Mouse (Mus musculus) hindbrain, postnatal 0 days (tissue): Measurements from ENCODE around the gene Slc35f1. TPM values are rescaled to one million over a fixed set of nuclear protein-coding genes. Genes with fewer than 3 reads are reported as not detected.
A peak's percentile ranks its signal among the peaks of the same experiment; 100 is the strongest.

Experiments
- ATAC-seq: fragments of 200-750 bp; cut with Nextera tagmentation; 2 replicates; pipeline ENCODE4 v1.8.0; 2017; ENCODE audit warnings: mild to moderate bottlenecking, moderate TSS enrichment, moderate library complexity
- DNase-seq: peaks from one replicate; pipeline ENCODE4 v3.0.0-alpha.2; 2015; ENCODE audit warnings: low spot score
- H3K27ac ChIP-seq: fragments of 300-500 bp; sonication (generic); 2 replicates; pipeline ENCODE4 v1.5.1; 2014; ENCODE audit warnings: mild to moderate bottlenecking
- H3K27me3 ChIP-seq: fragments of 300-500 bp; sonication (generic); 2 replicates; pipeline ENCODE4 v1.6.1; 2014; ENCODE audit warnings: low read length, mixed read lengths; ENCODE audit not compliant: insufficient read depth
- H3K36me3 ChIP-seq: fragments of 300-500 bp; sonication (generic); 2 replicates; pipeline ENCODE4 v1.6.1; 2014; ENCODE audit warnings: low read length, mixed read lengths; ENCODE audit not compliant: insufficient read depth
- H3K4me1 ChIP-seq: fragments of 300-500 bp; sonication (generic); 2 replicates; pipeline ENCODE4 v1.6.1; 2014; ENCODE audit warnings: antibody characterized with exemption, low read length, mixed read lengths; ENCODE audit not compliant: insufficient read depth
- H3K4me2 ChIP-seq: fragments of 300-500 bp; sonication (generic); 2 replicates; pipeline ENCODE4 v1.6.1; 2014; ENCODE audit warnings: low read depth, mild to moderate bottlenecking, low read length, moderate library complexity, mixed read lengths
- H3K4me3 ChIP-seq: fragments of 300-500 bp; sonication (generic); 2 replicates; pipeline ENCODE4 v1.5.1; 2014; ENCODE audit warnings: low read length
- H3K9ac ChIP-seq: fragments of 300-500 bp; sonication (generic); replicated peaks from 2 replicates; pipeline ENCODE4 v1.6.1; 2014; ENCODE audit warnings: mild to moderate bottlenecking, low read length, moderate library complexity, mixed read lengths
- H3K9me3 ChIP-seq: fragments of 300-500 bp; sonication (generic); 2 replicates; pipeline ENCODE4 v1.6.1; 2016; ENCODE audit warnings: low read length, mixed read lengths
- CTCF ChIP-seq: IDR thresholded peaks from 2 replicates; pipeline ENCODE4 v1.5.1; 2016; ENCODE audit warnings: antibody characterized with exemption, control low read depth, low read depth
- WGBS: fragments of 180-500 bp; shearing (Covaris S2); extraction: QIAGEN DNeasy Blood & Tissue Kit; methylation state at CpG from one replicate; pipeline ENCODE4 v1.1.7; 2014; 5-methylcytosine and 5-hydroxymethylcytosine counted together
- polyA plus RNA-seq: library from polyadenylated mRNA; unstranded; fragments of >200 nt; fragmentation: Nextera tagmentation; extraction: Ambion mirVana; gene quantifications from 2 replicates; pipeline ENCODE4 v1.2.1, GENCODE M21; 2015
- total RNA-seq: library from RNA; depleted of rRNA; stranded (reverse); fragments of >200 nt; gene quantifications from 2 replicates; pipeline ENCODE4 v1.2.3, GENCODE M21; 2014

Slc35f1 gene
- total and polyA plus RNA-seq, 2 experiments from 2014 or later, result 31.7 to 83.3 TPM

GRCm38 (mm10) chr10:52918715-52919114 lies 228.4 kb downstream of the Slc35f1 start:
- no peak for ATAC-seq
- WGBS, result 37% methylated on average over 5 of the region's 5 CpGs
- DNase-seq, result no peak
- H3K27ac ChIP-seq, result no peak overlapping the region
- no peak overlapping the region for H3K4me3 ChIP-seq
- no peak for TF ChIP-seq CTCF
- H3K9me3 ChIP-seq, result no peaks in the 10 kb centered on the region
- no peaks in the 10 kb centered on the region; the same call in 1 of the 2 replicates for H3K4me1 ChIP-seq
- H3K9ac ChIP-seq, result no peak overlapping the region
- H3K27me3 ChIP-seq, result no peaks in the 10 kb centered on the region
- H3K36me3 ChIP-seq, result no peaks in the 10 kb centered on the region
- H3K4me2 ChIP-seq, result no peak overlapping the region

- H3K4me1 ChIP-seq, result no peaks in the 10 kb centered on the region; the same call in 1 of the 2 replicates
- no peaks in the 10 kb centered on the region for H3K27me3 ChIP-seq
- TF ChIP-seq CTCF, result no peak
- no peaks in the 10 kb centered on the region for H3K36me3 ChIP-seq
- 67% methylated on average over 8 of the region's 8 CpGs for WGBS
- DNase-seq (no peak), ATAC-seq (no peak)
- no peak overlapping the region for H3K27ac ChIP-seq
- no peaks in the 10 kb centered on the region for H3K9me3 ChIP-seq
- H3K9ac ChIP-seq, result no peak overlapping the region
- H3K4me2 ChIP-seq, result no peak overlapping the region
- H3K4me3 ChIP-seq, result no peak overlapping the region
Measured at GRCm38 (mm10) chr10:52923143-52923542, 232.8 kb downstream of the Slc35f1 start.

GRCm38 (mm10) chr10:52926330-52926729 lies 236.0 kb downstream of the Slc35f1 start:
- TF ChIP-seq CTCF, result no peak
- no peak overlapping the region for H3K4me2 ChIP-seq
- no peak for ATAC-seq
- H3K9ac ChIP-seq, result no peak overlapping the region
- no peaks in the 10 kb centered on the region for H3K4me1 ChIP-seq
- H3K4me3 ChIP-seq, result no peak overlapping the region
- H3K9me3 ChIP-seq, result no peaks in the 10 kb centered on the region
- 74% methylated on average over 3 of the region's 3 CpGs for WGBS
- no peak for DNase-seq
- H3K27ac ChIP-seq, result no peak overlapping the region
- no peaks in the 10 kb centered on the region for H3K27me3 ChIP-seq
- H3K36me3 ChIP-seq, result no peaks in the 10 kb centered on the region

GRCm38 (mm10) chr10:52932159-52932558 lies 241.8 kb downstream of the Slc35f1 start:
- Histone ChIP-seq H3K4me1 (no peaks in the 10 kb centered on the region), H3K27me3 (no peaks in the 10 kb centered on the region), H3K4me2 (no peak overlapping the region), H3K9ac (no peak overlapping the region), H3K36me3 (no peaks in the 10 kb centered on the region), H3K27ac (no peak overlapping the region), H3K9me3 (no peaks in the 10 kb centered on the region), H3K4me3 (no peak overlapping the region)
- 34% methylated on average over 1 of the region's 1 CpGs for WGBS
- ATAC-seq (no peak), DNase-seq (no peak)
- TF ChIP-seq CTCF, result no peak

- TF ChIP-seq CTCF, result no peak
- no peaks in the 10 kb centered on the region for H3K9me3 ChIP-seq
- no peak overlapping the region for H3K4me2 ChIP-seq
- DNase-seq, result no peak
- no peak overlapping the region for H3K4me3 ChIP-seq
- H3K36me3 ChIP-seq, result no peaks in the 10 kb centered on the region
- H3K4me1 ChIP-seq, result no peaks in the 10 kb centered on the region
- ATAC-seq, result no peak
- no peak overlapping the region for H3K9ac ChIP-seq
- H3K27ac ChIP-seq, result no peak overlapping the region
- no peaks in the 10 kb centered on the region for H3K27me3 ChIP-seq
Measured at GRCm38 (mm10) chr10:52934615-52935014, 244.3 kb downstream of the Slc35f1 start.

- H3K27me3 ChIP-seq, result no peaks in the 10 kb centered on the region
- peaks cover 6% of the 10 kb centered on the region; the same call in 1 of the 2 replicates for H3K4me1 ChIP-seq
- H3K4me2 ChIP-seq, result no peak overlapping the region
- no peaks in the 10 kb centered on the region for H3K9me3 ChIP-seq
- no peak overlapping the region for H3K4me3 ChIP-seq
- 32% methylated on average over 1 of the region's 1 CpGs for WGBS
- DNase-seq (peak; percentile 39), ATAC-seq (peak; percentile 56)
- no peaks in the 10 kb centered on the region for H3K36me3 ChIP-seq
- no peak for TF ChIP-seq CTCF
- H3K27ac ChIP-seq, result peak overlapping the region; percentile 41
- H3K9ac ChIP-seq, result no peak overlapping the region
Measured at GRCm38 (mm10) chr10:52940111-52940830, 249.9 kb downstream of the Slc35f1 start.

- ATAC-seq, result peak; percentile 59
- Histone ChIP-seq H3K36me3 (no peaks in the 10 kb centered on the region), H3K27me3 (no peaks in the 10 kb centered on the region), H3K27ac (peak overlapping the region; percentile 41), H3K9ac (no peak overlapping the region), H3K4me3 (no peak overlapping the region), H3K4me1 (peaks cover 6% of the 10 kb centered on the region; the same call in 1 of the 2 replicates), H3K9me3 (no peaks in the 10 kb centered on the region), H3K4me2 (no peak overlapping the region)
- WGBS, result 41% methylated on average over 5 of the region's 5 CpGs
- TF ChIP-seq CTCF, result no peak
- DNase-seq, result peak; percentile 62
Measured at GRCm38 (mm10) chr10:52940831-52941216, 250.5 kb downstream of the Slc35f1 start.
